Mouse (Mus musculus): ENCODE measurements around the gene Prkce.

DNA sequence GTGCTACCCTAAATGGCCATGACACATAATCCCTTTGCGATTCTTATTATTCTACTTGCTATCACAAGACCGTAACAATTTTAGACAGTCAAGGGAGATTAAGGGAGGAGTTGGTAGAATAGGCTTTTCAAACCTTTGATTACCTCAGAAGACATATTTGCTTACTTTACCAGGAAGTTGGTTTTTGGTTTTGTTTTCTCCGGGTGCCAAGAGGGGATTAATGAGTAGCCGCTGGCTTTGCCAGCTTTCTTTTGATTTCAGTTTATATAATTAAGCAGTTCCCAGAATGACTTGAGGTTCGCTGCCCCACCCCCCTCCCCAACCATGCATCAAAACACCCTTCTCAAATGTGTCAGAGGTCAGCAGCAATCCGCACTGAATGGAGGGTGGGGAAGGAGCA lies 384.4 kb downstream of the Prkce start:
- TF ChIP-seq CTCF (IDR thresholded peaks at IDR 0.05) (no peak), POLR2A (IDR thresholded peaks at IDR 0.05; ENCODE audit: insufficient read depth, low read depth, low read length) (no peak)
